Mouse (Mus musculus): ENCODE data around the gene Col16a1. TPM values are rescaled to one million over a fixed set of nuclear protein-coding genes. Genes with fewer than 3 reads are reported as not detected.

Col16a1 gene
- polyA plus RNA-seq, 1 experiment from 2014 or later: 47.7 TPM

GRCm38 (mm10) chr4:130036573-130037401 is 10.9 kb upstream of the Col16a1 start:
- TF ChIP-seq EP300 (optimal IDR thresholded peaks at IDR 0.05) (no peak), CTCF (IDR thresholded peaks at IDR 0.05; ENCODE audit: low read depth) (peak; percentile 5; the same call in 1 of the 2 replicates)
- ATAC-seq (ENCODE audit: low FRiP score, low TSS enrichment) (peak; percentile 95), DNase-seq (ENCODE audit: low spot score) (peak; percentile 75)
- no peak overlapping the region for H3K4me3 ChIP-seq (ENCODE audit: low read depth, low read length)
- H3K9me3 ChIP-seq (ENCODE audit: control insufficient read depth, low read length): no peaks in the 10 kb centered on the region
- H3K36me3 ChIP-seq (ENCODE audit: control insufficient read depth, insufficient read depth, low read length): no peaks in the 10 kb centered on the region
- H3K9ac ChIP-seq (ENCODE audit: low read length): peak overlapping the region; percentile 43
- H3K27me3 ChIP-seq (ENCODE audit: control insufficient read depth, insufficient read depth, low read length): no peaks in the 10 kb centered on the region
- peaks cover 3% of the 10 kb centered on the region; the same call in 1 of the 2 replicates for H3K4me1 ChIP-seq (replicated peaks; ENCODE audit: control insufficient read depth, insufficient read depth)
- 3% methylated on average over 23 of the region's 23 CpGs for WGBS
- H3K4me2 ChIP-seq (replicated peaks; ENCODE audit: low read depth): peak overlapping the region; percentile 37
- H3K27ac ChIP-seq (replicated peaks): peak overlapping the region; percentile 90

- DNase-seq (ENCODE audit: low spot score) (no peak), ATAC-seq (ENCODE audit: low FRiP score, low TSS enrichment) (no peak)
- WGBS: 38% methylated on average over 5 of the region's 5 CpGs
- H3K36me3 ChIP-seq (ENCODE audit: control insufficient read depth, insufficient read depth, low read length): no peaks in the 10 kb centered on the region
- H3K4me3 ChIP-seq (ENCODE audit: low read depth, low read length): no peak overlapping the region
- no peak overlapping the region for H3K4me2 ChIP-seq (replicated peaks; ENCODE audit: low read depth)
- TF ChIP-seq EP300 (optimal IDR thresholded peaks at IDR 0.05): no peak
- TF ChIP-seq CTCF (IDR thresholded peaks at IDR 0.05; ENCODE audit: low read depth): no peak
- no peaks in the 10 kb centered on the region for H3K9me3 ChIP-seq (ENCODE audit: control insufficient read depth, low read length)
- H3K27ac ChIP-seq (replicated peaks): no peak overlapping the region
- H3K4me1 ChIP-seq (replicated peaks; ENCODE audit: control insufficient read depth, insufficient read depth): peaks cover 3% of the 10 kb centered on the region; the same call in 1 of the 2 replicates
- no peaks in the 10 kb centered on the region for H3K27me3 ChIP-seq (ENCODE audit: control insufficient read depth, insufficient read depth, low read length)
- H3K9ac ChIP-seq (ENCODE audit: low read length): no peak overlapping the region
Observed at GRCm38 (mm10) chr4:130039351-130039750, 8.3 kb upstream of the Col16a1 start.

- DNase-seq (ENCODE audit: low spot score) (no peak), ATAC-seq (ENCODE audit: low FRiP score, low TSS enrichment) (no peak)
- TF ChIP-seq CTCF (IDR thresholded peaks at IDR 0.05; ENCODE audit: low read depth) (no peak), EP300 (optimal IDR thresholded peaks at IDR 0.05) (no peak)
- no peak overlapping the region for H3K27ac ChIP-seq (replicated peaks)
- no peaks in the 10 kb centered on the region for H3K9me3 ChIP-seq (ENCODE audit: control insufficient read depth, low read length)
- peaks cover 9% of the 10 kb centered on the region; the same call in 1 of the 2 replicates for H3K4me1 ChIP-seq (replicated peaks; ENCODE audit: control insufficient read depth, insufficient read depth)
- no peaks in the 10 kb centered on the region for H3K36me3 ChIP-seq (ENCODE audit: control insufficient read depth, insufficient read depth, low read length)
- no peaks in the 10 kb centered on the region for H3K27me3 ChIP-seq (ENCODE audit: control insufficient read depth, insufficient read depth, low read length)
- no peak overlapping the region for H3K9ac ChIP-seq (ENCODE audit: low read length)
- no peak overlapping the region for H3K4me2 ChIP-seq (replicated peaks; ENCODE audit: low read depth)
- 89% methylated on average over 11 of the region's 11 CpGs for WGBS
- H3K4me3 ChIP-seq (ENCODE audit: low read depth, low read length): no peak overlapping the region
Observed at GRCm38 (mm10) chr4:130041076-130041475, 6.6 kb upstream of the Col16a1 start.

- Histone ChIP-seq H3K36me3 (ENCODE audit: control insufficient read depth, insufficient read depth, low read length) (no peaks in the 10 kb centered on the region), H3K27ac (replicated peaks) (no peak overlapping the region; the same call in 1 of the 2 replicates), H3K4me1 (replicated peaks; ENCODE audit: control insufficient read depth, insufficient read depth) (peaks cover 8% of the 10 kb centered on the region), H3K9ac (ENCODE audit: low read length) (0 out of 2 replicates have a peak overlapping the region, but pooled peaks have one; percentile 13), H3K9me3 (ENCODE audit: control insufficient read depth, low read length) (no peaks in the 10 kb centered on the region), H3K27me3 (ENCODE audit: control insufficient read depth, insufficient read depth, low read length) (no peaks in the 10 kb centered on the region), H3K4me2 (replicated peaks; ENCODE audit: low read depth) (no peak overlapping the region), H3K4me3 (ENCODE audit: low read depth, low read length) (no peak overlapping the region)
- DNase-seq (ENCODE audit: low spot score): no peak
- no peak for TF ChIP-seq CTCF (IDR thresholded peaks at IDR 0.05; ENCODE audit: low read depth)
- TF ChIP-seq EP300 (optimal IDR thresholded peaks at IDR 0.05): no peak
- ATAC-seq (ENCODE audit: low FRiP score, low TSS enrichment): no peak
- 81% methylated on average over 9 of the region's 9 CpGs for WGBS
Observed at GRCm38 (mm10) chr4:130044211-130044610, 3.4 kb upstream of the Col16a1 start.

GRCm38 (mm10) chr4:130045609-130046008 is 2.0 kb upstream of the Col16a1 start:
- Histone ChIP-seq H3K27me3 (ENCODE audit: control insufficient read depth, insufficient read depth, low read length) (no peaks in the 10 kb centered on the region), H3K4me2 (replicated peaks; ENCODE audit: low read depth) (peak overlapping the region; percentile 20; the same call in 1 of the 2 replicates), H3K9ac (ENCODE audit: low read length) (peak overlapping the region; percentile 47), H3K27ac (replicated peaks) (peak overlapping the region; percentile 69), H3K9me3 (ENCODE audit: control insufficient read depth, low read length) (no peaks in the 10 kb centered on the region), H3K4me3 (ENCODE audit: low read depth, low read length) (no peak overlapping the region), H3K36me3 (ENCODE audit: control insufficient read depth, insufficient read depth, low read length) (no peaks in the 10 kb centered on the region), H3K4me1 (replicated peaks; ENCODE audit: control insufficient read depth, insufficient read depth) (peaks cover 11% of the 10 kb centered on the region)
- WGBS: 21% methylated on average over 14 of the region's 14 CpGs
- DNase-seq (ENCODE audit: low spot score) (peak; percentile 35), ATAC-seq (ENCODE audit: low FRiP score, low TSS enrichment) (no peak)
- TF ChIP-seq CTCF (IDR thresholded peaks at IDR 0.05; ENCODE audit: low read depth): no peak; the same call in 1 of the 2 replicates

- ATAC-seq (ENCODE audit: low FRiP score, low TSS enrichment) (no peak), DNase-seq (ENCODE audit: low spot score) (no peak)
- H3K27ac ChIP-seq (replicated peaks): peak overlapping the region; percentile 97
- H3K9me3 ChIP-seq (ENCODE audit: control insufficient read depth, low read length): no peaks in the 10 kb centered on the region
- H3K4me1 ChIP-seq (replicated peaks; ENCODE audit: control insufficient read depth, insufficient read depth): peaks cover 11% of the 10 kb centered on the region
- peak overlapping the region; percentile 85 for H3K9ac ChIP-seq (ENCODE audit: low read length)
- peak overlapping the region; percentile 51 for H3K4me3 ChIP-seq (ENCODE audit: low read depth, low read length)
- H3K27me3 ChIP-seq (ENCODE audit: control insufficient read depth, insufficient read depth, low read length): no peaks in the 10 kb centered on the region
- WGBS: 25% methylated on average over 4 of the region's 4 CpGs
- TF ChIP-seq CTCF (IDR thresholded peaks at IDR 0.05; ENCODE audit: low read depth) (no peak), EP300 (optimal IDR thresholded peaks at IDR 0.05) (no peak)
- H3K4me2 ChIP-seq (replicated peaks; ENCODE audit: low read depth): peak overlapping the region; percentile 76
- H3K36me3 ChIP-seq (ENCODE audit: control insufficient read depth, insufficient read depth, low read length): no peaks in the 10 kb centered on the region; the same call in 1 of the 2 replicates
Observed at GRCm38 (mm10) chr4:130048203-130048479, 501 bp downstream of the Col16a1 start.

All from stomach, postnatal 0 days (tissue).